Mouse (Mus musculus) cortical plate, adult 2 months (tissue): ENCODE results near the gene Cx3cr1.

Experiments used
- CTCF ChIP-seq: fragments of 200-500 bp; IDR thresholded peaks from 2 replicates; pipeline ENCODE4 v1.5.1; 2011; ENCODE audit warnings: mild to moderate bottlenecking, control low read depth, low read length; ENCODE audit not compliant: insufficient read depth; ENCODE audit errors: extremely low read depth
- POLR2A ChIP-seq: fragments of 200-500 bp; IDR thresholded peaks from 2 replicates; pipeline ENCODE4 v1.6.1; 2011; ENCODE audit warnings: mild to moderate bottlenecking, low read length, control low read depth; ENCODE audit not compliant: insufficient read depth; ENCODE audit errors: extremely low read depth

- no peak for TF ChIP-seq CTCF
- no peak for TF ChIP-seq POLR2A
Measured at GRCm38 (mm10) chr9:119923462-119923861, 146.2 kb downstream of the Cx3cr1 start.
